Mouse (Mus musculus) cerebellum, adult 18-20 months (tissue): ENCODE data around the gene Ankzf1.

Experiments
- DNase-seq, 2 experiments: peaks; one replicate each; pipeline ENCODE4 v3.0.0; 2021

Ankzf1 gene

DNA sequence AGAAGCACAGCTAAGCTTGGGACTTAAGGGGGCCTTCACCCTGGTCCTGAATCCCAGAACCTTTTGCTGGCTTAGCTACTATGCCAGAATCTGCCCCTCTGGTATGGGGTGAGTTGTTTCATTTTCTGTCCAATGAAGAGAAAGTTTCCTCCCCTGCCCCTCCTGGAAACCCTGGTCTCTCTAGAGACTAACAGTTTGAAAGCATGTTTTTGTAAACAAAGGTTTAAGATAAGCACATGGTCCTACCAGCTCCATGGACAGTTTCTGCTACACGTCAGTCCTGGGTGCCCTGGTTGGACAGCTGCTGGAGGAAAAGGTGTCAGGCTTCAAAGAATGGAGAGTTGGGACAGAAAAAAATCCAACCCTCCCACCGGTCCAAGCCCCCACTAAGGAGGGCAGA is 1.4 kb upstream of the Ankzf1 start:
- DNase-seq, result no peak

DNA sequence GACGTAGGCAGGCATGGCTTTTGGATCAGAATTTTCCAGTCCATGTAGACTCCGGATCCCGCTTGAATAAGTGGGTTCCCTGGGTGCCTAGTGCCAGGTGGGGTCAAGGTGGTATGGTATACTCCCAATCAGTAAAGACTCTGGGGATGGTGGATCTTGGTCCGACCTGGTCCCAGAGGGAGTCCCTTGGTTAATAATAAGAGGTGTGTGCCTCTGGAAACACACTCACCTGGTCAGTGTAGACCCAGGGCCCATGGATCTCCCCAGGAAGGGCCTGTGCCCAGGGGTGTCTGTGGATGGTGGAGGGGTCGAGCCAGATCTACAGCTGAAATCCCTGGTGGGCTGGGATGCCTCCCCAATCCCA is 711 bp upstream of the Ankzf1 start:
- DNase-seq, result no peak

DNA sequence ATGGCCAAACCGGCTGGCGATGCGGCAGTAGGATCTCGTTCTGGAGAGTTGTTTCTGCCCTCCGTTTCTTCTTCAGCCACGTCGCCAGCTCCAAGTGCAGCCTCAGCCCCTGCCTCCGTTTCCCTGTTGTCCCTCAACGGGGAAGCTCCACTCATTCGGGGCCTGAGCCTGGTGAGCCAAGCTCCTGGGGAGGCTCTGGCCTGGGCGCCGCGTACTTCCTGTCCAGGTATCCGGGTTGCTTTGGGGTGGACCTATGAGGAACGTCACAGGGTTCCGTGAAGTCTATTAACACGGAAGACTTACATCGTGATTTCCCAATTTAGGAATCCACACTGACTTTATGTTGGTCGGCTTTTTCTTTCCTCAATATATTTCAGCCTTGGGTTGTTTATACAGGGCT is 501 bp downstream of the Ankzf1 start:
- peak in 1 of 2 experiments; percentile 48 for DNase-seq

DNA sequence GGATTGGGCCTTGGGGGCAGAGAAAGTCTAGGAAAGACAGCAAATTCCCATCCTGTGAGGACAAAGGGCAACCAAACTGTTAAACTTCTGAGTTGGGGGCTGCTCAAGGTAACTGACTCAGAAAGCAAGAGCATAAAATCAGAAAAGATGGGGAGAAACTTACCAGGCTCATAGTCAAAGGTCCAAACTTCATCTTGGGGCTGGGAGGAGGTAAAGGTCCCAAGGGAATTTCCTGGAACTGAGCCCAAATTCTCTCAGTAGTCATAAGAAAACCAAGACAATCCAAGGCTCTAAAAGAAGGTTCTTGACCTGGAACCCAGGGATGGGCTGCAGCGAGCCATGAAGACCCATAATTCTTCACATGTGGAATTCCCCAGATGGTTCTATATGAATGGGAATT is 9.3 kb downstream of the Ankzf1 start:
- no peak for DNase-seq

DNA sequence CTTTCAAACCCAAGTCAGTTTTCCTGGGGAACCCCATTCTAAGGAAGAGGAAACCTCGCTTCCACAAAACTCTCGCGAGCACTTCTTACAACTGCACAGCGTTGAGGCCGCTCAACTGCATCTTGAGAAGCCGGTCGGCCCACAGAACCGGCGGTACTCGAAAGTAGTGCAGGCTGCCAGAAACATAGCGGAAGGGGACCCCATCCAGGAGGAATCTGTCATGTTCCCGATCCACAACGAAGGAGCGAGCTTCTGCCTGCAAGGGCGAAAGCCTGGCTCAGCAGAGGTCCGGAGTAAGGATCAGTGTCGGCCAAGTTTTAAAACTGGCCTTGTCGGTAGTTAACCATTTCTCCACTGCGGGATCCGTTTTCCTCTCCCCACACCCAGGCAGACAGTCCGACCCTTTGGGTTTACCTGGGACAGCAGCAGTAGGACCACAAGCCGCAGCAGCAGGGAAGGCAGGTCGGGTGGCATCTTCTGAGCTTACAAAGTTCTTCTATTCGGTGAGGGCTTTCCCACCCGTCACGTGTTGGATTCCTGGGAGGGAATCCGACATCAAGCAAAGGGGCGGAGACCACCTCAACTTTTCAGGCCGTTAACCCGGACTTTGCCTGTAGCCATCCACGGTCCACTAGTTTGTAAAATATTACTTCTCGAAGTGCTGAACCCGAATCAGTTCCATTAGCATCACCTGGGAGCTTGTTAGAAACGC is 17.2 kb downstream of the Ankzf1 start:
- no peak for DNase-seq

DNA sequence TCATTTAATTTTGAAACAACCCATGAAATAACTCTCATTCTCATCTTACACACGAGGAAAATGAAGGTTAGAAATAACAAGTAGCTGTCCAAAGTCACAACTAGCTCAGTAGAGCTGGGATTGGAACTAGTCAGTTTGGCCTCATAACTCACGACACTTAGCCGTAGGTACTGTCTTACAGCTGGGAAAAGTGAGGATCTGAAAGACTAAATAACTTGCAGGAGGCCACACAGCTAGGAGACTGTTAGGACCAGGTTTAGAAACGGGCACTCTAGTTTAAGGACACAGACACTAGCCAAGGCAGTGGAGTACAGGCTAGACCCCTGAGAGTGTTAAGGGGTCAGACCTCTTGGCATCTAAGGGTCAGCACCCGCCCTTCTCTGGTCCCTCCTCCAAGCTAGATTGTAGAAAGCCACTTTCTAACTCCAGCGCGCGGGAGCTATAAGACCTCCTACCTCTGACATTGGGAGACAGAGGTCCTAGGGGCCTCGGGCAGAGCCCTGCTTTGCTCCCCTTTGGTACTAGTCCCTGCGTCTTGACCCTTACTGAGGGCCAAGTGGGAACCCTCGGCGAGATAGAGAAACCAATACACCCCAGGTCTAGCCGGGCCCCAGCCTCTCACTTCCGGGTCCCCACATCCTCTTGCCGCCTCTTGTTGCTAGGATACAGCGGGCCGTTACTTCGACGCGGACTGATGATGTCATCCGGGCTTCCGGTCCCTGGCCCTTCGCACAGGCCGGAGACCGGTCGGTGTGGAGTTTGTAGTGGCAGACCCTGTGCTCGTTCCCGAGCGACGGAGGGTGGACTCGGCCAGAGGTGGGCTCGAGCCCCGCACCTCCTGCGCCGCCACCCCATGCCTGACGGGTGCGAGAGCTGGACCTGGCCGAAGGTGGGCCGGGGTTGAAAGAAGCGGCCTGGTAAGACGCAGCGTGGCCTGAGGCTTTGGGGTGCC is 18.5 kb downstream of the Ankzf1 start, which contains the start of the genes Glb1l and Stk16:
TSS of gene Glb1l (minus strand) at position 678 of the 952 bp plus-strand sequence.
TSS of gene Stk16 (plus strand) at position 703 of the 952 bp plus-strand sequence.
- peak; percentile 96 for DNase-seq

DNA sequence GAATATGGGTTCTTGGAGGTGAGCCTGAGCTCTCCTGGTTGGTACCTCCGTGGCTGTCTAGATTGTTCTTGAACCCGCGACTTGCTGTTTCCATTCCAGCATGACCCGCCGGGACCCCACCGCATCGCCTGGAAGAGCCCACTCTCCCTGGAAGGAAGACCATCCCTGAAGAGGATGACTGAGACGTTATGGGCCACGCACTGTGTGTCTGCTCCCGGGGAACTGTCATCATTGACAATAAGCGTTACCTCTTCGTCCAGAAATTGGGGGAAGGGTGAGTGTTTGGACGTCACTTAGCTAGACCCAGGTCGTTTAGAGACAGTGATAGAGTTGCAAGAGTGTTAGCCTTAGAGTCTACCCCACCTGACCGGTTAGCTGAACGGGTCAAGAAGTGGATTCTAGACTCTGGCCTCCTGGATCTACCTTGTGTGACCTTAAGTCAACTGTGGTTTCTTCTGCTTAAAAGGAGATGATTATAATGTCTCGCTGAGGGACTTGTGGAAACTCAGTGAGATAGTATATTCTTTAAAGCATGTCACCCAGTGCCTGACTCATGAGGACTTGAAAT is 19.3 kb downstream of the Ankzf1 start:
- no peak for DNase-seq

DNA sequence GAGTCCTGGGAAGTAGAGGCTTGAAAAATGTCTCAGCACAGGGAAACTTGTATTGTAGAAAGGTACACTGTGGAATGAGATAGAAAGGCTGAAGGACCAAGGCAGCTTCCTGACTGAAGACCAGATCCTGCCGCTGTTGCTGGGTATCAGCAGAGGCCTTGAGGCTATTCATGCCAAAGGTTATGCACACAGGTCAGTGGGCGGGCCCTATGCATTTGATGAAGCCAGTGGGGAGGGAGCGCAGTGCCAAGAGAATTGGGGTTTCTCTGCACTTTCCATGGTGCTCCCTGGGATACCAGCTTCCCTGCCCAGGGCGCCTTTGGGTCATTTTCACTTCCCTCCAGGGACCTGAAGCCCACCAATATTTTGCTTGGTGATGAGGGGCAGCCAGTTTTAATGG is 20.6 kb downstream of the Ankzf1 start:
- DNase-seq, result no peak

DNA sequence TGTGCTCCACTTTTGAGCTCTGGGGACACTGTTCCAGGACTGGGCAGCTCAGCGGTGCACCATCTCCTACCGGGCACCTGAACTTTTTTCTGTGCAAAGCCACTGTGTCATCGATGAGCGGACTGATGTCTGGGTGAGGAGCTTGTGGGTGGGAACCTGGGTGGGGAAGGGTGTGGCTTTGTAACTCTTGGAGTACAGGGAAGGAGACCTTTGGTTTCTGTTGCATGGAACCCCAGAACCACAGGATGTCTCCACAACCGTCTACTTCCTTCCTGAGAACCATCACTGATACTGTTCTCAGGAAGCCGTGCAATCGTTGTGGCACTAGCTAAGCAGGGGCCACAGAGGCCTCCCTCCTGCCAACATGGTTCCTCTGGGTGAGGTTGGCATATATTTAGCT is 21.1 kb downstream of the Ankzf1 start:
- no peak for DNase-seq

DNA sequence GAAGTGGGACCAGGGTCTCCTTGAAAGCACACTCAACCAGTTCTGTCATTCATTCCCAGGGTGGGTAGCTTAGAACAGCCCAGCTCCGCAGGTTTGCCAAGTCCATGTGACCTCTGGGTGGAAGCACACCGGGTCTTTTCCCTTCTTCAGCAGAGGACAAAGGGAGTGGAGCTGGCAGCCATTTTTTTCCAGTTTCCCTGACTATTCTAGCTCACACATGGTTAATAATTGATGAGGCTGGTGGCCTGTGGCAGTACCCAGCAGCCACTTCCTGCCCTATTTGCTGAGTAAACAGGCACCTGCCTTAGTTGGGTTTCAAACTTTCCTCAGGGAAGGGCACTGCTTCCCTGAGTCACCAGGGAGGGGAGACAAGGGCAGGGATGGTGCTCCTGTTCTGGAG is 22.5 kb downstream of the Ankzf1 start:
- peak in 1 of 2 experiments; percentile 19 for DNase-seq

DNA sequence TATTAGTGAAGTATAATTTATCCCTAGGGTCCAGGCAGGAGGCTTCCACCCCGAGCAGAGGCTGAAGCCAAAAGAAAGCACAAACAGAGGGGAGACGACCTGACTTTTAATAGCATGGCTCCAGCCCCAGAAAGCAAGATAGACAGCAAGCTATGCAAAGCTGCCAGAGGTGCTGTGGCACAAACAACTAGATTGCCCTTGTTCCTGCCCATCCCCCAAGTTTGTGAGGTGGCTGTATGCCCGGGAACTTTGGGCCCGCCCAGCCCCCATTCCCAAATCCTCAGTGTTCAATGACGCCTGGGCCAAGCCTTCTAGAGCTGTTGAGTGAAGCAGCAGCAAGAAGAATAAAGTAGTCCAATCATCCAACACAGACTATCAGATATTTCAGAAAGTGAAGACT is 22.9 kb downstream of the Ankzf1 start:
- DNase-seq, result peak; percentile 35 to 49

DNA sequence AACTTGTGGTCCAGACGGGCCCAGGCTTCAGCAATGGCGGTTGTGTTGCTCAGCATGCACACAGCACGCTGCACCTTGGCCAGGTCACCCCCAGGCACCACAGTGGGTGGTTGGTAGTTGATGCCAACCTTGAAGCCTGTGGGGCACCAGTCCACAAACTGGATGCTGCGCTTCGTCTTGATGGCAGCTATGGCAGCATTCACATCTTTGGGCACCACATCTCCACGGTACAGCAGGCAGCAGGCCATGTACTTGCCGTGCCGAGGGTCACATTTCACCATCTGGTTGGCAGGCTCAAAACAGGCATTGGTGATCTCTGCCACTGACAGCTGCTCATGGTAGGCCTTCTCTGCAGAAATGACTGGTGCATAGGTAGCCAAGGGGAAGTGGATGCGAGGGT is 23.8 kb downstream of the Ankzf1 start:
- DNase-seq, result peak in 1 of 2 experiments; percentile 27

DNA sequence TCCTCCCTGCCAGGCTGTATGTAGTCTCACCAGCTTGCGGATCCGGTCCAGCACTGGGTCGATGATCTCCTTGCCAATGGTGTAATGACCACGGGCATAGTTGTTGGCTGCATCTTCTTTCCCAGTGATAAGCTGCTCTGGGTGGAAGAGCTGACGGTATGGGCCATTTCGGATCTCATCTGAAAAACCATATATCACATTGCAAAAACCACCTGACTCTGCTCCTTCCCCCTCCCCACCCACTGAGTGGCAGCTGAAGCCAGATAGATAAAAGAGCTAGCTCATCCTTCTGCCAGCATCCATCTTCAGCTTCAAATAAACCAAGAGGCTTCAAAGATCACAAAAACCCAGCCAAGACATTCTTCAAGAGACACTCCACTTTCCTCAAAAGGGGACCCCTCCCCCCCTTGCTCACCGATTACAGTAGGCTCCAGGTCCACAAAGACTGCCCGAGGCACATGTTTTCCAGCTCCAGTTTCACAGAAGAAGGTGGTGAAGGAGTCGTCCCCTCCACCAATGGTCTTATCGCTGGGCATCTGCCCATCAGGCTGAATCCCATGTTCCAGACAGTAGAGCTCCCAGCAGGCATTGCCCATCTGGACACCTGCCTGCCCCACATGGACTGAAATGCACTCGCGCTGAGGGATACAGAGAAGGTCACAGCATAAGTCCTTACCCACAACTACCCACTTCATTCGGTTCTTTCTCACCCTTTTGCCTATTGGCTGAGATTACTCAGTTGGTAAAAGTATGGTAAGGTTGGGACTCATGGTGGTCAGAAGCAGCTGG is 25.0 kb downstream of the Ankzf1 start:
- DNase-seq, result peak; percentile 61 to 65

DNA sequence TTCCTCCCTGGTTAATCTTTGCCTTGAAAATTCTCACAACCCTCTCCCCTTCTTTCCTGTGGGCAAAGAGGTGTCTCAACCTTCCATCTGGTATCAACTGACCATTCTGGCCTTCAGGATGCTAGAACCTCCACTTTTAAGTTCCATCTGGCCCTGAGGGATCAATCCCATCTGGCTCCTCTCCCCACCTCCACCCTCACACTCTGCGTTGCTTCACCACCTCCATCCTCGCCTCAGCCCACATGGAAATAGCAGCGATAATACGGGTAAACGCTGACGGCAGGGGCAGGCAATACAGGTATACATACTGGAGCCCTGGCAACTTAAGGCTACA is 25.9 kb downstream of the Ankzf1 start:
- peak in 1 of 2 experiments; percentile 66 for DNase-seq

DNA sequence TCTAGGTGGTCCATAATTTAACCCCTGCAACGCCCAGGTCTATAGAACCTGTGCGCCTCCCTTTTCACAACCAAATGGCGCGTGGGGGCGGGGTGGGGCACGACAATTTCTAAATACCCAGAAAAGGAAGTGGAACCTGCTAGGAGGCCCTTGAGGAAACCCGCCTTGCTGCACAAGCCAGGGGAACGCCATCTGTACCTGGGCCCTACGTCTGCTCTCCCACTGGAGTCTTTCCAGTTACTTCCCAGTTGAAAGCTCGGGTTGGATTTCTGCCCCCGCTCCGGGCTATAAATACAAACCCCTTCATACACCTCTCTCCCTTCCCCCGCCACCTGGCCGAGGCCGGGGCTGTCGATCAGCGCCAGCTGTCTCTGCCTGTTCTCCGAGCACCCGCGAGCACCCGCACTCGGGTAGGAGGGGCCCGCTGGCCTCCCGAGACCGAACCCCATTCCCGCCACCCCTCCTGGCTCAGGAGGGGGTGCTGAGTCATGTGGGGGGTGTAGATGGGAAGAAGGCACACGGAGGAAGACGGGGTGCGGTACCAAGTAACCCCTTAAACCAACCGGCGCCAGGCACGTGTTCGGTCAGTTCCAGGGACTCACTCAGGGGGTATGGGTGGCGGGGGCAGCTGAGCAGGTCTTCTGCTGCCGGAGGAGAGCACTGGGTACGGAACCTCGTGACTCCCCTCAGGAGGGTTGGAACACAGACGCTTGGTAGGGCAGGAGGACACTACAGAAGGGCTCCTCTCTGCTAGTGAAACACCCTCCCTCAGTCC is 26.5 kb downstream of the Ankzf1 start:
- DNase-seq, result peak; percentile 91 to 95

DNA sequence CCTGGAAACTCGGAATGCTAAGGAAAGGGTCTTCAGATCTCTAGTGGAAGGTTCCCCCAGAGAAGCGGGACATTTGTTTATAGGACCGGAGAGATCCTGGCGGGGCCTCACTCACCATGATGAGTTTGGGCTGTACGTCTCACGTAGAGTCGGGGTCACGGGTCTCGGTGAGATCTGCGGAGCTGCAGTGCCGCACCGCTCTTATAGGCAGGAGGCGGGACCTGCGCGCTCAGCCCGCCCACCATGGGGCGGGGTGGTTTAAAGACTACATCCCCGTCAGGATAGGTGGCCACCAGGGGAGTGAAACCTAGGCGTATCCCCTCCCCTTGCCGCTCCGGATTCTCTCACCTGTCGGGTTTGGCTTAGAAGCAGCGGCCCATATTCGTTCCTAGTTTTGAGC is 27.1 kb downstream of the Ankzf1 start:
- peak; percentile 96 to 97 for DNase-seq

DNA sequence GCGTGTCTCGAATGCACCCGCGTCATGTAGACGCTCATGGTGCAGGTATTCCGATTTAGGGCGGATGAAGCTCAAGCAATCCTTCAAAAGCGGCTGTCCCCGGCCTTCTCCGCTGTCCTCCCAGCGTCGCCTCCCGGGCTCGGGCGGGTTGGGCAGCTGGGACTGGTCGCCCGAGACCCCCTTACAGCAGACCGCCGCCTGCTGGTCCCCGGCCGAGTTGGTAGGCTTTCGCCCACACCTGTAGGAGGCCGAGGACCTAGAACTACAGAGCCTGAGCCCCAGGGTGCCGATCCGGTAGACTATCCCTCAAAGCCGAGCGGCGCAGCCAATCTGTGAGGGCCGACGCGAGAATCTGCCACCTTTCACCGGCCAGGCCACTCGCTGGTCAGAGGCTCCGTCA is 27.6 kb downstream of the Ankzf1 start, which contains the start of gene Tuba4a:
TSS of gene Tuba4a (minus strand) at position 335 of the 400 bp plus-strand sequence.
- DNase-seq, result peak in 1 of 2 experiments; percentile 60

DNA sequence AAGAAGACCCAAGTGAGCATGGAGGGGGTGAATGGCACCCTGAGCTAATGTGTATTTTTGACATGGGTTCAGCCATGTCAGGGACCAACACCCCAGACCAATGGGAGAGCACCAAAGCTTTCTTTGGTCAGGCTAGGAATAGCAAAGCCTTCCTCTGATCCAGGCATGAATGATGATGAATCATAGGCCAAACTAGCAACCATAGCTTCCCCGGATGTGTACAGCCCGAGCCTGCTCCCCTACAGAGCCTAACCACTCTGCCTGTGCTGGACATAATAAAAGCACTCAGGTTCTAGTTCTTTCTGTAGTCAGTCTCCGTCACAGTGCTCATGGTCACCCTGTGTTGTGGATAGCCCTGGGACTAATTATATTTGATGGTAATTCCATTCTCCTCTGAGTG is 29.6 kb downstream of the Ankzf1 start:
- DNase-seq, result no peak

DNA sequence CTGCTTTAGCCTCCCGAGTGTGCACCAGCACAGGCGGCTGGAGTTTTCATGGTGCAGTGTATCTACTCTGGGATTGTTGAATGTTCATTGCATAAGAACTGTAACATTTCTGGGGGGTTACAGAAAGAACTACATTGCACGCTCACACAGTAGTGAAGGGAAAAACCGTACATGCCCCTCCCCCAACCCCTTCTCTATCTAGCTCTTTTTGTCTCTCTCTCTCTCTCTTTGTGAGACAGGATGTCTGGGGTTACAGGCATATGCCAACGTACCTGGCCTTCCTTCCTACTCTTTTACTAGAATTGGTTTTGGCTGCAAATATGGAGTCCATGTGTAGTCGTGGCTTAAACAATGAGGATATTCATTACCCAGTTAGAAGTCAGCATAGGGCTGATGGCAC is 31.0 kb downstream of the Ankzf1 start:
- no peak for DNase-seq

DNA sequence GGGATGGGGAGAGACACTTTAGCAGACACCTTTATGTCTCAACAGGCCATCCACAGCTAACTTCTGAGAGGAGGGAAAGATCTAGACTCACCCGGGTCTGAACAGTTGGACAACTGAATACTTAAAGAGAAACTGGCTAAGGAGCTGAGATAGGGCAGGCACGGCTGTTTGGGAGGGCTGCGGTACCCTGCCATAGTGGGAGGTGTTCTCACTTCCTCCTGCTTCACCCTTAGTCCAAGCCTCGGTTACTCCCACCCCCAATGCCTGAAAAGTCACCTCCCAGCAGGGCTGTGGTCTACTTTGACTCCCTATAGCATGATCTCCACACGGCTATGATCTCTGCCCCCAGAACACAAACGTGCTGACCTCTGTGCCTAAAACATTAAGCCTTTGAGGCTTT is 31.6 kb downstream of the Ankzf1 start:
- DNase-seq, result no peak

DNA sequence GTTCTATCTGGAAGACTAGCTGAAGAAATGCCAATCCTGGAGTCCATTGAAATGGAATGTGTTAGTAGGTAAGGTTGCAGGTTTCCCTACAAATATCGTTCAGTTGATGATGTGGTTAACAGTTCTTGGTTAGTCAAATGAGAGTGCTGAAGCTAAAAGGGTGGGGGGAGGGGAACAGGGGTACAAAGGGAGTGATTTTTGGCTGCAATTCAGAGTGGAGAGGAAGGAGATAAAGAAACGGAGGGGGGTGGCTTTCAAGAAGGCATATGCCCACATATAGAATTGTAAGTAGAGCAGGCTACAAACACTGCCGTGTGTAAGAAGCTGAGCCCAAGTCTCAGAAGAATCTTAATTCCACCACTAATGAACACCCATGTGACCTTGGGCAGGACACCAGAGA is 33.5 kb downstream of the Ankzf1 start:
- DNase-seq, result no peak

DNA sequence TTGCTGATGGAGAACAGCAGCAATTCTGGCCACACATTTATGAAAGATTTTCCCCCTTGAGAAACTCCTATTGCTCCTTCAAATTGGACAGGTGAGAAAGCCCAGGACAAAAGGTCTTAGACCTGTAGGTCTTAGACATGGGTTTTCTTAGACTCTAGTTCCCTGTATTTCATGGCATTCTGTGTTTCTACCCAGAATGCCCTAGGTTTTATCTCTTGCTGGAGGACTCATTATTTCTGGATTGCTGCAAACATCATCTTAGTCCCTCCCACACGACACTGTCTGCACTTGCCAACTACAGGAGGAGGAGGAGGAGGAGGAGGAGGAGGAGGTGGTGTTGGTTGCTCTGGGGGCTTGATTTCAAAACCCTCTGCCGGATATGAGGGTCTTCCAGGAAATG is 34.2 kb downstream of the Ankzf1 start:
- no peak for DNase-seq
